Mouse (Mus musculus) forebrain, embryonic 13.5 days (tissue): ENCODE data around the gene Rgs14. TPM values are rescaled to one million over a fixed set of nuclear protein-coding genes. Genes with fewer than 3 reads are reported as not detected.

Experiments used
- ATAC-seq: fragments of 200-750 bp; cut with Nextera tagmentation; 2 replicates; pipeline ENCODE4 v1.8.0; 2017
- H3K27ac ChIP-seq: fragments of 300-500 bp; sonication (generic); 2 replicates; pipeline ENCODE4 v1.5.1; 2015; ENCODE audit warnings: inconsistent platforms, mild to moderate bottlenecking, moderate library complexity
- H3K27me3 ChIP-seq: fragments of 300-500 bp; sonication (generic); 2 replicates; pipeline ENCODE4 v1.6.1; 2015; ENCODE audit warnings: mild to moderate bottlenecking, inconsistent platforms
- H3K36me3 ChIP-seq: fragments of 300-500 bp; sonication (generic); 2 replicates; pipeline ENCODE4 v1.6.1; 2015; ENCODE audit warnings: mild to moderate bottlenecking, inconsistent platforms; ENCODE audit not compliant: poor library complexity, severe bottlenecking
- H3K4me1 ChIP-seq: fragments of 300-500 bp; sonication (generic); 2 replicates; pipeline ENCODE4 v1.6.1; 2015; ENCODE audit warnings: inconsistent platforms
- H3K4me2 ChIP-seq: fragments of 300-500 bp; sonication (generic); 2 replicates; pipeline ENCODE4 v1.6.1; 2015; ENCODE audit warnings: inconsistent platforms, mild to moderate bottlenecking, moderate library complexity
- H3K4me3 ChIP-seq: fragments of 300-500 bp; sonication (generic); 2 replicates; pipeline ENCODE4 v1.5.1; 2015; ENCODE audit warnings: mild to moderate bottlenecking, inconsistent platforms
- H3K9ac ChIP-seq: fragments of 300-500 bp; sonication (generic); 2 replicates; pipeline ENCODE4 v1.6.1; 2015; ENCODE audit warnings: mild to moderate bottlenecking, inconsistent platforms
- H3K9me3 ChIP-seq: fragments of 300-500 bp; sonication (generic); replicated peaks from 2 replicates; pipeline ENCODE4 v1.6.1; 2016; ENCODE audit warnings: inconsistent platforms
- WGBS: fragments of 180-500 bp; shearing (Covaris S2); methylation state at CpG from one replicate; pipeline ENCODE4 v1.1.7; 2015; 5-methylcytosine and 5-hydroxymethylcytosine counted together
- polyA plus RNA-seq: library from polyadenylated mRNA; unstranded; fragments of >200 nt; fragmentation: Nextera tagmentation; extraction: Ambion mirVana; gene quantifications from 2 replicates; pipeline ENCODE4 v1.2.1, GENCODE M21; 2015

The Rgs14 gene
- polyA plus RNA-seq, 1 experiment from 2014 or later, result 0.40 TPM

DNA sequence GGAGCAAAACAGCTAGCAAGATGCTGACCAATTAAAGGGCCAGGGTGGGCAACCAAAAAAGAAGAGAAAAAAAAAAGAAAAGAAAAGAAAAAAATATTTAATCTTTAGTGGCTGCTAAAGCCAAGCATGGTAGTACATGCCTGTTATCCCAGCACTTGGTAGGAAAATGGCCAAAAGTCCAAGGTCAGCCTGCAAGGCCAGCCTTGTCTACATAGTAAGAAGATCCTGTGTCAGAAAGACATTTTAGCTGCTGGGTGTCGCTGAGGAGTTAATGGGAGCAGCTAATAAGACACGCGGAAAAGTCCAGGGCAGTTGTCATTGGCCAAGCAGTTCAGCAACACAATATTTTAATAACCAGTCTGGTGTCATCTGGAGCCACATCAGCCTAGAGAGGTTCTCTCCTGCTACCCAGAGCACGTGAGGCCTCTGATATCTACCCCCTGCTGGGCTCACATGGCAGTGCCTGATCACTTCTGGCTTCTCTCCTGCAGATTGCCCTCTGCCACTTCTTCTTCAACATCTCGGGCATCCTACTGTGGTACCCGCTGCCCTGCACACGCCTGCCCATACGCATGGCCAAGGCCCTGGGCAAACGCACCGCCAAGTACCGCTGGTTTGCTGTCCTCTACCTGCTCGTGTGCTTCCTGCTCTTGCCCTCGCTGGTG is 43.2 kb downstream of the Rgs14 start:
- Histone ChIP-seq H3K27ac (no peak overlapping the region), H3K36me3 (no peaks in the 10 kb centered on the region), H3K4me2 (no peak overlapping the region), H3K9ac (no peak overlapping the region), H3K9me3 (no peaks in the 10 kb centered on the region), H3K4me1 (peaks cover 9% of the 10 kb centered on the region), H3K27me3 (peaks cover 12% of the 10 kb centered on the region; the same call in 1 of the 2 replicates), H3K4me3 (no peak overlapping the region)
- no peak for ATAC-seq
- WGBS, result 82% methylated on average over 13 of the region's 13 CpGs

- peaks cover 15% of the 10 kb centered on the region for H3K4me1 ChIP-seq
- WGBS, result 83% methylated on average over 12 of the region's 12 CpGs
- no peaks in the 10 kb centered on the region for H3K9me3 ChIP-seq
- H3K4me2 ChIP-seq, result no peak overlapping the region
- ATAC-seq, result no peak
- H3K4me3 ChIP-seq, result no peak overlapping the region
- H3K36me3 ChIP-seq, result no peaks in the 10 kb centered on the region
- H3K27me3 ChIP-seq, result peaks cover 17% of the 10 kb centered on the region; the same call in 1 of the 2 replicates
- H3K27ac ChIP-seq, result no peak overlapping the region
- no peak overlapping the region for H3K9ac ChIP-seq
Measured at GRCm38 (mm10) chr13:55413333-55413732, 43.8 kb downstream of the Rgs14 start.

DNA sequence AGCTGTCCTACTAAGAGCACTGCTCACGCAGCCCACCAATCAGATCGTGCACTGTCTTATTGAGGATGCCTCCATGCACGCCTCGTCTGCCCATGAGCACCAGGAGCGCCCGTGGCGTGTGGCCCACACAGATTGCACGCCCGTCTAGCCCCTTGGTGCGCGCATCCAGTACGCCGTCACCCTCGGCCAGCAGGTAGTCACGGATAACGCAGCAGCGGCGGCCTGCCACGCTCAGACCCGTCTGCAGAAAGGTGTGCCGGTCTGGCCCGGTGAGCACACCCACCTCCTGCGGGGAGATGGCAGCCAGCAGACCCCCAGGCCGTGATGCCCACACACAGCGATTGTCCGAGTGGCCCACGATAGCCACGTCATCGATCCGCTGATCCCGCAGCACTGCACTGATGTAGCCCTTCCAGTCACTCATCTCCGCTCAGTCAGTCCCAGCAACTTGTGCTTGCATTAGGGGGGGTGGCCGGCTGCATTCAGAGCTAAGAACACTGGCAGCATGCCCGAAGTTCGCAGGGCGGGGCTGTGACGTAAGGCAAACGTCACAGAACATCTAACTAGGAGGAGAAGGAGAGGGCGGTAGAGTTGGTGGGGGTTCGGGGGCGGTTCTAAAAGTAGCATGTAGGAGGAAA is 45.3 kb downstream of the Rgs14 start, which contains the start of gene Pfn3:
Gene Pfn3, minus strand, starts transcription at position 490 of the 638 bp plus-strand sequence.
- Histone ChIP-seq H3K4me2 (peak within 1 kb of the TSS; percentile 66), H3K9me3 (no peaks in the 10 kb centered on the region), H3K27me3 (peaks cover 31% of the 10 kb centered on the region), H3K27ac (no peak within 1 kb of the TSS), H3K4me3 (peak within 1 kb of the TSS; percentile 36), H3K36me3 (no peaks in the 10 kb centered on the region), H3K9ac (peak within 1 kb of the TSS; percentile 66), H3K4me1 (peaks cover 16% of the 10 kb centered on the region)
- ATAC-seq, result peak; percentile 77
- 8% methylated on average over 41 of the region's 41 CpGs for whole genome bisulfite sequencing

DNA sequence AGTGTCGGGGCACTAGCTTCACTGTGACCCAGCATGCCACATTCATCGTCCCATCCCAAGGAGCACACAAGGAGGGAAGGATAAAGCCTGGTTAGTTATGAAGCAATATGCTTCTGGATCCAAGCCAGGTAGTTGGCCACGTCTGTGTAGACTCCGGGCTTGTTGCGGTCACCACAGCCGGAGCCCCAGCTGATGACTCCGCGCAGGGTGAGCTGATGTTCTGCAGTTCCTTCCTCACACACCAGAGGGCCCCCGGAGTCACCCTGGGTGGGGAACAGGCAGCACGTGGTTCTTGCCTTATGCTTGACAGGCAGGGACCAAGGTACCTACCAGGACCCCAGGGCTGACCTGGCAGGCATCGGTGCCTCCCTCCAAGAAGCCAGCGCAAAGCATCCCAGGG is 48.5 kb downstream of the Rgs14 start:
- peak; percentile 67 for ATAC-seq
- Histone ChIP-seq H3K4me3 (no peak overlapping the region), H3K36me3 (no peaks in the 10 kb centered on the region), H3K4me2 (peak overlapping the region; percentile 35), H3K9ac (no peak overlapping the region), H3K27me3 (peaks cover 59% of the 10 kb centered on the region), H3K9me3 (no peaks in the 10 kb centered on the region), H3K27ac (no peak overlapping the region), H3K4me1 (peaks cover 29% of the 10 kb centered on the region)
- 13% methylated on average over 12 of the region's 12 CpGs for WGBS

DNA sequence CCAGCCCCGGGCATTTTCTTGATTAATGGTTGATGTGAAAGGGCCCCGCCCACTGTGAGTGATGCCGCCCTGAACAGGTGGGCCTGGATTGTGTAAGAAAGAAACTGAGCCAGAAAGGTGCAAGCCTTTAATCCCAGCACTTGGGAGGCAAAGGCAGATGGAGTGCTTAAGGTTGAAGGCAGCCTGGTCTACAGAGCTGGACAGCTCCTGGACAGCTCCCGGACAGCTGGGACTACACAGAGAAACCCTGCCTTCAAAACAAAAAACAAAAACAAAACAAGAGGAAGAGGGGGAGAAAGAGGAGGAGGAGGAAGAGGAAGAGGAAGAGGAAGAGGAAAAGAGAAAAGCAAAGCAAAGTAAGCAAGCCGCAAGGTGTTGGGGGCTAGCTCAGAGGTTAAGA is 49.6 kb downstream of the Rgs14 start:
- 85% methylated on average over 5 of the region's 5 CpGs for WGBS
- no peak overlapping the region for H3K4me2 ChIP-seq
- peaks cover 29% of the 10 kb centered on the region for H3K4me1 ChIP-seq
- no peaks in the 10 kb centered on the region for H3K36me3 ChIP-seq
- H3K9ac ChIP-seq, result no peak overlapping the region
- no peak overlapping the region for H3K4me3 ChIP-seq
- no peaks in the 10 kb centered on the region for H3K9me3 ChIP-seq
- no peak overlapping the region for H3K27ac ChIP-seq
- peaks cover 52% of the 10 kb centered on the region for H3K27me3 ChIP-seq
- no peak for ATAC-seq

- Histone ChIP-seq H3K9me3 (no peaks in the 10 kb centered on the region), H3K4me2 (peak overlapping the region; percentile 49; the same call in 1 of the 2 replicates), H3K36me3 (no peaks in the 10 kb centered on the region), H3K9ac (no peak overlapping the region), H3K27ac (no peak overlapping the region), H3K4me1 (peaks cover 21% of the 10 kb centered on the region), H3K4me3 (peak overlapping the region; percentile 25), H3K27me3 (peaks cover 52% of the 10 kb centered on the region)
- WGBS, result 33% methylated on average over 51 of the region's 51 CpGs
- ATAC-seq, result no peak
Measured at GRCm38 (mm10) chr13:55420018-55420932, 50.7 kb downstream of the Rgs14 start.

DNA sequence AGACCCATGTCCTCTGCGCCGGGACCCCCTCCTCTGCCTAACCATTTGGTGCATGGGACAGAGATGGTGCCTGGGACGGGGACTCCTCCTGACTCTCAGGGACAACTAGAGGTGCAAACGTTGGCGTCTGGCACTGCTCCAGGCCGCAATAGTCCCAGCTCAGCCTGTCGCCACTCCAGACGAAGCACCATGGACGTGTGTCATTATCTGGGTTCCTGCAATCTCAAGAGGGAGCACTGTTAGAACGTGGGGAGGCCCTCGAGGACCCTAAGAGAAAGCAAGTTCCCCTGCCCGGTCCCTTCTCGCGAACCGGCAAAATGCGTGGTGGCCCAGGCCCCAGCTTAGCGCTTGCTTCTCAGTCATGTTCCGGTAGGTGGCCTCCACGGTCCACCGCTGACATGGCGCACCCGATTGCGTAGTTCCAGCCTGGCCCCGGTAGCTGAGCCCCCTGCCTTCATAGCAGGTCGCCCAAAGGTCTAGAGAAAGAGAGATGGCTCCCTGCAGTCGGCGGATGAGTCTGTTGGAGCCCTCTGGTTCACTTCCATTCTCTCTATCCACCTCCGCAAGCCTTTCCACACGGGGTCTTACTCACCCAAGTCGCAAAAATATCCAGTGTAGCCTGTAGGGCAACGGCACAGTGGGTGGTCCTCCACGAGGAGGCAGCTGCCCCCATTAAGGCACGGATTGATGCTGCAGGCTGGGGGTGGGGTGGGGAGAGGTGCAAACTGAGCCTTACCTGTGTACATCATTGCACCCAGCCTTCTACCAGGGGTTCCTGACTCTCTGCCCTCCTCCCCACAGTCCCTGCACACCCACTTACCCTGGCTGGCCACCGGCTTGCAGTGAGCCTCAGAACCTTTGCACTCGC is 51.6 kb downstream of the Rgs14 start:
- Histone ChIP-seq H3K4me1 (peaks cover 20% of the 10 kb centered on the region), H3K27me3 (peaks cover 52% of the 10 kb centered on the region), H3K27ac (no peak overlapping the region), H3K9me3 (no peaks in the 10 kb centered on the region), H3K9ac (0 out of 2 replicates have a peak overlapping the region, but pooled peaks have one; percentile 41), H3K36me3 (no peaks in the 10 kb centered on the region), H3K4me3 (peak overlapping the region; percentile 25), H3K4me2 (peak overlapping the region; percentile 49)
- WGBS, result 11% methylated on average over 35 of the region's 35 CpGs
- ATAC-seq, result peak; percentile 75

DNA sequence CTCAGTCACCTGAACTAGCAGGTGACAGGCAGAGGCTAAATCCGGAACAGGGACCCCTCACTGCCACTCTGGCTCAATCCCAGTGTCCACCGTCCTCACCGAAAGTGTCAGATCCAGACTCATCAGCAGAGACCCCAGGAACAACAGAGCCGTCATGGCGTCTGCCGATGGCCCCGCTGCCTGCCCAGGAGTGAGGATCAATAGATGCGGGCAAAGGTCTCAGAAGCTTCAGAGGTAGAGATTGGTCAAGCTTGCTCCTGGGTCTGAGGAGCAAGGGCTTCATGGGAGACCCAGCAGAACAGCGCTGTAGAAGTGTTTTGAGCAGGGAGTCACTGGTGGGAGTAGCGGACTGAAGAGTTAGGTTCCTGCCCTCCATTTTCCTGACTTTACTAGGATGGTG is 57.1 kb downstream of the Rgs14 start, which contains the start of gene F12:
Gene F12, minus strand, starts transcription at position 181 of the 400 bp plus-strand sequence.
- H3K9me3 ChIP-seq, result no peaks in the 10 kb centered on the region
- no peaks in the 10 kb centered on the region for H3K36me3 ChIP-seq
- no peak within 1 kb of the TSS for H3K27ac ChIP-seq
- no peak within 1 kb of the TSS for H3K4me2 ChIP-seq
- peaks cover under 1% of the 10 kb centered on the region; the same call in 1 of the 2 replicates for H3K4me1 ChIP-seq
- ATAC-seq, result no peak
- peaks cover 11% of the 10 kb centered on the region for H3K27me3 ChIP-seq
- WGBS, result 89% methylated on average over 10 of the region's 10 CpGs
- no peak within 1 kb of the TSS for H3K9ac ChIP-seq
- no peak within 1 kb of the TSS for H3K4me3 ChIP-seq

DNA sequence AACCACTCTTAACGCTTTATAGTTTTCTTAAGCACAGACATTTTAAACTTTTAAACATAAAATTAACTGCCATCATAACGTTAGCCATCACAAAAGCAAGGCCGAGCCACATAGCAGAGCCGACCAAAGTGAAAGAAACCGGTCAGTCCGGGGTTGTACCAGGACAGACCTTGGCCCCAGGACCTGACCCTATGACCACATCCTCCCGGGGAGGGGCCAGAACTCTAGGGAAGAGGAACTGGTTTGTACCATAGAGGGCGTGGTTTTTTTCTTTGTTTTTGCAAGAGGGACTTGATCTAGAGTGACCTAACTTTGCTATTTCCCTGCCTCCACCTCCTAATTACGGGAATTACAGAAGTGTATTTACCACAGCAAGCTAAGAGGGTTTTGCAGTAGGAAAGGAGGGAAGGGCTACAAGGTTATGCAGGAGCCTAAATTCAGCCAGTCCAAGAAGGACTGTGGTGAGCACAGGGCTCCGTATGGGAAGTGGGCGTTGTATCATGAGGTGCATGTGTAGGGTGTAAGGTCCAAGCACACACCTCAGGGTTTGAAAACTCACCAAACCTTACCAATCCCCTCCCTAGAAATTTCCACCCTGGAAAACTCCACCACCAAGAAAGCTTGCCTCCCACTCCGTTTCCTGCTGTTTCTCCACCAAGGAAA is 59.8 kb downstream of the Rgs14 start:
- Histone ChIP-seq H3K27me3 (no peaks in the 10 kb centered on the region), H3K9ac (no peak overlapping the region), H3K4me2 (no peak overlapping the region), H3K4me3 (no peak overlapping the region), H3K9me3 (no peaks in the 10 kb centered on the region), H3K4me1 (no peaks in the 10 kb centered on the region), H3K36me3 (no peaks in the 10 kb centered on the region), H3K27ac (no peak overlapping the region)
- 80% methylated on average over 12 of the region's 12 CpGs for WGBS
- ATAC-seq, result no peak

- ATAC-seq, result no peak
- Histone ChIP-seq H3K4me3 (no peak overlapping the region), H3K27ac (no peak overlapping the region), H3K4me1 (no peaks in the 10 kb centered on the region), H3K9me3 (no peaks in the 10 kb centered on the region), H3K36me3 (no peaks in the 10 kb centered on the region), H3K27me3 (no peaks in the 10 kb centered on the region), H3K4me2 (no peak overlapping the region), H3K9ac (no peak overlapping the region)
- 93% methylated on average over 2 of the region's 2 CpGs for WGBS
Measured at GRCm38 (mm10) chr13:55430566-55430965, 61.0 kb downstream of the Rgs14 start.
